Mouse (Mus musculus) lung, postnatal 14 days (tissue): Measurements from ENCODE around the gene Aqp3.
"Not testable (repeated sequence)": the region's sequence is repeated elsewhere in the genome, so short reads cannot be mapped to it uniquely, and the experiment has no call there.

Experiments
- DNase-seq: peaks from one replicate; pipeline ENCODE4 v3.0.0; 2021

Gene Aqp3

GRCm38 (mm10) chr4:41102901-41103300 is 4.9 kb upstream of the Aqp3 start:
- DNase-seq, result peak; percentile 41

- no peak for DNase-seq
These were observed 3.0 kb upstream of the Aqp3 start for GRCm38 (mm10) chr4:41100986-41101385.

- no peak for DNase-seq
These were observed 581 bp upstream of the Aqp3 start for GRCm38 (mm10) chr4:41098577-41098951.

GRCm38 (mm10) chr4:41097381-41097780 is 602 bp downstream of the Aqp3 start:
- DNase-seq, result no peak

GRCm38 (mm10) chr4:41096794-41097193 is 1.2 kb downstream of the Aqp3 start:
- no peak for DNase-seq

- peak; percentile 13 for DNase-seq
These were observed 1.8 kb downstream of the Aqp3 start for GRCm38 (mm10) chr4:41096169-41096568.

GRCm38 (mm10) chr4:41094361-41094760 is 3.6 kb downstream of the Aqp3 start:
- DNase-seq, result peak; percentile 62

GRCm38 (mm10) chr4:41092958-41093357 is 5.0 kb downstream of the Aqp3 start:
- DNase-seq, result no peak

- DNase-seq, result no peak
These were observed 6.6 kb downstream of the Aqp3 start for GRCm38 (mm10) chr4:41091391-41091790.

- no peak for DNase-seq
These were observed 8.3 kb downstream of the Aqp3 start for GRCm38 (mm10) chr4:41089705-41090104.

GRCm38 (mm10) chr4:41089189-41089588 is 8.8 kb downstream of the Aqp3 start:
- DNase-seq, result no peak

- no peak for DNase-seq
These were observed 10.3 kb downstream of the Aqp3 start for GRCm38 (mm10) chr4:41087459-41088298.

GRCm38 (mm10) chr4:41086947-41087346 is 11.0 kb downstream of the Aqp3 start:
- no peak for DNase-seq

- no peak for DNase-seq
These were observed 13.2 kb downstream of the Aqp3 start for GRCm38 (mm10) chr4:41084819-41085218.

GRCm38 (mm10) chr4:41082803-41083202 is 15.2 kb downstream of the Aqp3 start:
- not testable (repeated sequence) for DNase-seq

GRCm38 (mm10) chr4:41081733-41082132 is 16.2 kb downstream of the Aqp3 start:
- no peak for DNase-seq

GRCm38 (mm10) chr4:41078726-41079125 is 19.3 kb downstream of the Aqp3 start:
- no peak for DNase-seq

GRCm38 (mm10) chr4:41074461-41074860 is 23.5 kb downstream of the Aqp3 start:
- no peak for DNase-seq

- no peak for DNase-seq
These were observed 24.8 kb downstream of the Aqp3 start for GRCm38 (mm10) chr4:41073008-41073817.

GRCm38 (mm10) chr4:41071500-41072429 is 26.2 kb downstream of the Aqp3 start:
- no peak for DNase-seq

GRCm38 (mm10) chr4:41065196-41065595 is 32.8 kb downstream of the Aqp3 start:
- DNase-seq, result no peak

- DNase-seq, result peak; percentile 40
These were observed 33.9 kb downstream of the Aqp3 start for GRCm38 (mm10) chr4:41063894-41064673.
